Mouse (Mus musculus) ovary, postnatal 14 days (tissue): ENCODE results near the gene Ifna11.

Source experiments
- DNase-seq: peaks from one replicate; pipeline ENCODE4 v3.0.0; 2022; ENCODE audit warnings: low spot score

The Ifna11 gene

DNA sequence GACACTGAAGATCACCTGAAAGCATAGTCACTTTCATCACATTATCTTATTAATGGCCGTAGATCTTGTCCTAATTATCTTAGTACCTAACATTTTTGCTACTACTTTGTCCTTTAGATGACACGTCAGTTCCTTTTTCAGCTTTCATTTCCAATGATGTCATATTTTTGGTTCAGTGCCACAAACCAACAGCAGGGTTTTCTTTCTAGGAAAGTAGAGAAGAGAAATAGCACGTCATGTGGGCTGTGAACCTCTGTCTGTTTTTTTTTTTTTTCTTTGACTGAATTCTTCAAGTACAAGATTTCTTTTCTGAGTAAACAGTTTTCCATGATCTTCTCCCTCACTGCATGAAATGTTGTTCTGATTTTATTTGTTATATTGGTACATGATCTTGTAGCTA is 20.3 kb downstream of the Ifna11 start:
- no peak for DNase-seq

DNA sequence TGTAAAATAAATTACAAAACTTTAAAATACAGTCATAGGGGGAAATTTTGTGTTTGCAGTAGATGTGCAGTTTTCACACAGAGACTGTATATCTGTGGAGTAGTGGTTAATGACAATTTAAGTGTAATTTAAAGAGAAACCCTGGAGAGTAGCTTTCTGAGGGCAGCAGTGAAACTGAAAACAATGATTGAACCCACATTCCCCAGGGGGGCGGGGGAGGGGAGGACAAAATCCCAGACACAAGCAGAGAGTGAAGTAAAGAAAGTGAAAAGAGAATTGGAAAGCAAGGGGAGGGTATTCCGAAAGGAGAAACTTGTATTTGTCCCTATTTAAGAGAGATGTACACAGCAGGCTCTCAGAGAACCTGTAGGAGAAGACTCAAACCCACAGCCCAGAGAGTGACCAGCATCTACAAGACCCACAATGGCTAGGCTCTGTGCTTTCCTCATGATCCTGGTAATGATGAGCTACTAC is 21.7 kb downstream of the Ifna11 start, which contains the start of gene Ifna4:
Gene Ifna4, plus strand, starts transcription at position 424 of the 474 bp plus-strand sequence.
- DNase-seq = no peak

DNA sequence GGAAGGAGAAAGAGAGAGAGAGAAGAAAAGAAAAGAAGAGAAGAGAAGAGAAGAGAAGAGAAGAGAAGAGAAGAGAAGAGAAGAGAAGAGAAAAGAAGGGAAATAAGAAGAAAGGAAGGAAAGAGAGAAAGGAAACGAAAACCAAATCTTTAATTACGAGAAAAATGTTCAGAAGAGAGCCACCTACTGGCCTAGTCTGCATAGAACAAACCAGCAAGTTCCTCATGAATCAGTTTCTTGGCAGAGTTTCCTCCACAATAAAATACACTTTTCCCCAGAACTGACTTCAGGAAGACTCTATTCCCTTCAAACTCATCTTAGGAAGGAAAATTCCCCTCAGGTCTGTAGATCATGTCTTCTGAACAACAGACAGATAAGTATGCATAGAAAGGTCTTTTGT is 25.6 kb downstream of the Ifna11 start:
- DNase-seq = no peak

DNA sequence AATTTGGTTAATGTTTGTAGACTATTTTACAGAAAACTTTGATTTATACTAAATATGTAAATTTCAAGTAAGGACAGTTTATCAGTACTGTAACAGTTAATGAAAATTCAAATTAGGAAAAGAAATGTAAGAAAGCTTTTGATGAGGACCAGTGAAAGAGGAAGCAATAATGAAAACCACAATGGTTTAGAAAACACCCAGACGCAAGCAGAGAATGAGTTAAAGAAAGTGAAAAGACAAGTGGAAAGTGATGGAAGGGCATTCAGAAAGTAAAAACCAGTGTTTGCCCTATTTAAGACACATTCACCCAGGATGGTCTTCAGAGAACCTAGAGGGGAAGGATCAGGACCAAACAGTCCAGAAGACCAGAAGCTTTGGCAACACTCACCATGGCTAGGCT is 29.9 kb downstream of the Ifna11 start, which contains the start of gene Ifna1:
Gene Ifna1, plus strand, starts transcription at position 390 of the 400 bp plus-strand sequence.
- DNase-seq = no peak

DNA sequence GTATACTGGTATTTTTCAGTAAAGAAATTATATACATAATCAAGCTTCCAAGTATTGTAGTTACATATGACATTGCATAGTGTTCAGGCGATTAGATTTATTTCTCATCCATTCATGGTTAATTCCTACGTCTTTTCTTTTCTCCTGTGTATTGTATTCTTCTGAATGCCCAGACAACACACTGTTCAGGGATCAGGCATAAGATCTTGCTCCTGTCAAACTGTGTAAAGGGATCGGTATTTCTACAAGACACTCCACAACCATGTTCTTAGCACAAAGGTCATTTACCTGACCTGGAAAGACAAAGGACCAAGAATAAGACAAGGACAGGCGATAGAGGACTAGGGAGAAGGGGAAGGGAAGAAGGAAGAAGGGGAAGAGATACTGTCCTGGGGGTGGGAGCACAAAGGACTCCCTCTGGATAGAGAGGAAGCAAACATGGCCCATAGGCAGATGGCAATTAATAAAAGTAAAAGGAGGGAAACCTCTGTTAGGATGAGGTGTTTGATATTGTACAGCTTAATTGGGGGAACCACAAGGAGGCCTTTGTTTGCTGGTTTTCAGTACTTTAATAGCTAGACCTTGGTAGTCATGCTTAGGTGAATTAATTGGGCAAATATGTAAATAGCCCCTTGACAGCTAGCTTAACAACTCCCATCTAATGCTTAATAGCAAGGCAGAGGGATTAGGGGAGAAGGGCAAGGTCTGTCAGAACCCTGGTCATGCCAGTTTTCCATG is 31.4 kb downstream of the Ifna11 start:
- DNase-seq = no peak

DNA sequence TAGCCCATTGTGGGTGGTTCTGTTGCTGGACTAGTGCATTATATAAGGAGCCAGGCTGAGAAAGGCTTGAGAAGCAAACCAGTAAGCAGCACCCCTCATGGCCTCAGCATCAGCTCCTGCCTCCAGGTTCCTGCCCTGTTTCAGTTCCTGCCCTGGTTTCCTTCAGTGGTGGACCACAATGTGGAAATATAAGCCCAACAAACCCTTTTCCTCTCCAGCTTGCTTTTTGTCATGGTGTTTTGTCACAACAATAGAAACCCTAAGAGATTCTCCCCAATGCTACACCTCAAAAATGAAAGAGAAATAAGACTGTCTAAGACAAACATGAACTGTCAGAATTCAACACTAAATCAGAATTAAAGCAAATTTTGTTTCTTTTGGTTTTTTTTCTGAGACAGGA is 39.5 kb downstream of the Ifna11 start:
- no peak for DNase-seq

DNA sequence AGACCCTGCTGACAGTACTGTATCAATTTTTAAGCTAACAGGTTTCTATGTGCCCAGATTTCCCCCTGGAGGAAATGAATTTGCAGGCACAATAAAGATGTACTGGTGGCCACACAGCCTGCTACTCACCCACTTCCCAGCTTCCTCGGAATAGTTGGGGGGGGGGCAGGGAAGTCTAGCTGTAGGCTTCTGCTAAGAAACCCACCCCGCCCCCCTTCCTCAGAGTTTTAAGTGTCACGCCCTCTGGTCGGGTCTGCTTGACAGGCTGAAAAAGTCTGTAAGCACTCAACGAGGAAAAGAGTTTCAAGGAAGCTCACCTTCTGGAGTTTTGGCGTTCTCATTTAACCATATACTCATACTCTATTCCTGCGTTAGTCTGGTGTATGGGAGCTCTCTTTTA is 43.5 kb downstream of the Ifna11 start:
- DNase-seq = no peak

DNA sequence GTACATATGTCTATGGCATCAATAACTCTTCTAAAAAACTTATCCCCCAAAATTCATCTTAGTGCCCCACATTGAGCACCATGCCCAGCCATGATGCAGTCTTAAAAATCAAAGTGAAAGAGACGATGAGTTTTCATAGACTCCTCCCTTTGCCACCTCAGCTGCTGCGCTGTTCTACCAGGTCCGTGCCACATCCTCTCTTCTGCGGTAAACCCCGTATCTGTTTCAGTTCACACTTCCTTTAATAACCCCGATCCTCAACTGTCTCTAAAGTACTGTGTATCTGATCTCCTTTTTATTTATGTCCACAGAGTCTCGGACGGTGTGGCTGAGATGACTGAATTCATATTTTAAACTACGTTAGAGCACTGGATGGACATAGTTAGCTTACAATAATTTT is 44.8 kb downstream of the Ifna11 start:
- DNase-seq = no peak

DNA sequence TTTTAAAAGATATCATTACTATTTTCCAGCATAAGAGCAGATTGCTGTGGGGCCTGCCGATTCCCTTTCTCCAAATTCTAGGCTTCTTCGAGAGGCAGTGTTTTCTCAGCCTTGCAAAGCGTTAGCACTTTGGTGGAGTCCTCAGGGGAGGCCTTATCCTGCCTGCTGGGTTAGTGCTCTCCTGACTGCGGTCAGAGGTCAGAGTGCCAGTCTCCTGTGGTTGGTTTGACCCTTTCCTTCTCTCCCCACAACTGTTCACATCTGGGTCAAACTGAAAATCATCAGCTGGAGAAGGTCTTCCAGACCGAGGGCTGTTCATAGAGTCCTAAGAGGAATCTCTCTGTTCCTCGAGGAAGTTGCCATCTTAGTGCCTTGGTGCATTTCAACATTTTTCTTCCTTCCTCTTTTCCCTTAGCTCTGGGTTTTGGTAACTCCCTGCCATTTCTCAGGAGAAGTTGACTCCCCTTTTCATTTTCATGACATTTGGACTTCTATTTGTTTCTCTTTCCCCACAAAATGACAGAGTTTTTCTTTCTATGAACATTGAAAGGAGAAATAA is 45.3 kb downstream of the Ifna11 start:
- DNase-seq = no peak

DNA sequence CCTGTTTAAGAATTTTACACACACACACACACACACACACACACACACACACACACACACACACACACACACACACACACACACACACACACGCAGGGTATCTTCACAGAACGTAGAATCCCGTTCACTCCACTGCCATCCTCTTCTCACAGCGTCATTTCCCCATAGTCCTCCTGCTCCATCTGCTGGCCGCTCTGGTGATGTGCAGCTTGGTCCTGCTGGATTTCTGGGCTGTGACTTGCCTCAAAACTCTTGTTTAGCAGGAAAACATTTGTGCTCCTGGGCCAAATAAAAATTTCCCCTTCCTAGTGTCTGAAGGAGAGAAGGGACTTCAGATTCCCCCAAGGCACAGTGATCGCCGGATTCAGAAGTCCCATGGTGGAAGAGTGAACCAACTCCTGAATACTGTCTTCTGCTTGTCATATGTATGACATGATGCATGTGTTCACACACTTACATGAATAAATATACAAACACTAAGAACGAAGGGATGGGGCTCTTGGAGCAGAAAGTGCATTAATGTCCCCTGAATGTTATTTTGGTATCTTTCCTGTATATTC is 47.7 kb downstream of the Ifna11 start:
- peak; percentile 68 for DNase-seq

DNA sequence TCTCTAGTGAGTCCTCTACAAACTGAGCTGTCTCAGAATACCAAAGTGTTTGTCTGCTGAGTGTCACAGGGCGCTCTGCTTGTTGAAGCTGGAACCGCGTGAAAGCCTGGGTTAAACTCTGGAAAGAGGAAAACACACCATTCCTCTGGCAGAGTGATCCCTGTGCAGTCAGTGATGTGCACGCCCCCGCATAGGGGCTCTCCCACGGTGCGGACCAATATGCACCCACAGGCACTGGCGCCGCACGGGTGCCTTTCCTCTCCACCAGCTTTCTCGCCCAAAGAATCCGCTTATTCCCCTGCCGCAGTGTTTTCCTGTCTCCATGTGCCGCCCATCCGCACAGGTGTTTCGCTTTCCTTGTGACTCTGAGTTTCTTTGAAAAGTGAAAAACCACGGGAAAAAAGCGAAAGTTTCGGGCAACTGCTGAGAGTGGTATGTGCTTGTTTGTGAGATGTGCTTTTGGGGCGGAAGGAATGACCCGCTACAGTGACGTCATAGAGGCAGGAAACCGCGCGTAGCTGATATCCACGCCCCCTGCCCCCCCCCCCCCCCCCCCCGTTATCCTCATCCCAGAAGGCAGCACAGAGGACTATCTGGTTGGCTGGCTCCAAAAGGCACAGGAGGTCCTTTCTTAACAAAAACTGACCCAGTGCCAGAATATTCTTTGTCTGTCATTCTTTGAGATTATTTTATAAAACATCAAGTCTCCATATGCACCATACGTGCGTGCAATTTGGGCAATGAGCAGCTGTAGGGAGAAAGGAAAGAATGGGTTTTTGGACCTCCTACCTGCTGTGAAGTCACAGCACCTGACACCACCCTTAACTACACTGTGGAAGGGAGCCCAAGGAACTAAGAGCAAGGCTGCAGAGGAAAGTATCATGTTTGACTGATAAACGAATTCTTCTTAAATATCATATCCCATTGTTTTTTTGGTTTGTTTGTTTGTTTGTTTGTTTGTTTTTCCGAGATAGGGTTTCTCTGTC is 48.5 kb downstream of the Ifna11 start:
- DNase-seq = peak; percentile 9
